ENCODE assay signal across 1 mouse cellular context in genomic region chr11:104599265-104599945, GRCm38 (mm10).
TF ChIP-seq lines count a peak whose summit lies in the region.

No protein-coding gene starts in this region.

TF ChIP-seq in CH12.LX, 34 proteins besides CTCF, POLR2A, EP300 and RAD21 (continued from another document):
- TF ChIP-seq USF2 (conservative IDR thresholded peaks at IDR 0.05; ENCODE audit: low read depth, low read length) (no peak), USF1 (IDR thresholded peaks at IDR 0.05; ENCODE audit: low read depth, low read length) (no peak)
